Mouse (Mus musculus): Measurements from ENCODE around the gene Higd1a.

Higd1a gene

DNA sequence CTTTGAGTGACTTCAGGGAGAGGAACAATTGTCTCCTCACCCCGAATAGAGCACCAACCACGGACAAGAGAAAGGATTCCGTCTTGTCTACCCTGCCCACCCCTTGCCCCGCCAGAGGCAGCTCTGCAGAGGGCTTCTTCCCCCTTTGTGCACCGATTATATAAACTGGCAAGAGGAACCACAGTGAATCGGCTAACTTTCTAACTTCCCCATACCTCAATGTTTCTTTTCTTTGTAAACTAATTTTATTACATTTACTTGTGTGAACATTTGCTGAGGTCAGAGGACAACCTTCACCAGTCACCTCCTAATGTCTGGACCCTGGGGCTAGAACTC, at the start of gene Higd1a:
Gene Higd1a, minus strand, starts transcription at position 210 of the 336 bp plus-strand sequence.
- DNase-seq, result no peak

DNA sequence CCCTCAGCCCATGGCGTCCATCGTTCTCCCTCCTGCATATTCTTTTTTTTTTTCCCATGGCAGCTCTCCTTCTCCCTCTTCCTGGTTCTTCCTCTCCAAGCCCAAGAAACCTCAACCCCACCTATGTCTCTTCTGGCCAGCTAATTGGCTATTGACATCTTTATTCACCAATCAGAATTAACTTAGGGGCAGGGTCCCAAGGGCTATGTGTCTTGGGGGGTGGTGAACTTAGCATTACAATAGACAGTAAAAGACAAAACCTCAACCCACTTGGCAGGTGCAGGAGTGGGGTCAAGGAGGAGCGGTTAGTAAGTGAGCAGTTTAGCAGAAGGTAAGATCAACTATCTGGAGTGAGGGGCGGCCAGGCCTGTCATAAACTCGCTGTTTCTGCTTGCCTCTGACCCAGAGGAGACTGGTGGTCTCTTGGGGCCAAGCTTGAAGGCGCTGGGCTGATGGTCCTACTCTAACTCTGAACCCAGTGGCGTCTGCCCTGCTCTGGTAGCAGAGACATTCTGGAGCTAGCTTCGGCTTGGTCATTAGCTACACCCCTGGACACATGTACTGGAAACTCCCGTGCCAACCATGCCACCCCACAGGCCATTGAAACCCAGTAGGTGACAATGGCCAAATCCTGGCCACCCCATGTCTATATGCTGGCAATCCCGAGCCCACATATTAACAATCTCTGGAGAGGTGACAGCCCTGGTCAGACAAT, 49.4 kb upstream of the Higd1a start:
- DNase-seq, result no peak

DNA sequence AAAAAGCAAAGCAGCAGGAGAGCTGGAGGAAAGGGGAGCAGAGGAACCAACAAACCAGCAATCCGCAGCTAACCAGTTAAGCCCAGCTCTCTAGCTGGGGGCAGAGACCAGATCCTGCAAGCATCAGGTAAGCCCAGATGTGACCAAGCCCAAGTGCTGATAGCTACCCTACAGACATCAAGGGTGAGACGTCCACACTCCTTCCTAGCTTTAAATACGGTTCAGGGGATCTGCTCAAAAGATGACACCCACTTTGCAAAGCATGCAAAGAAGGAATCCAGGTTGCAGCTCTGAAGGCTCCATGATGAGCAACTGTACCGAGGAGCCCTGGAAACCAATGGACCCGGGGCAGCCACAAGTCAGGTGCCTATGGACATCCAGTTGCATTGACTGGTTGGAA, 48.3 kb upstream of the Higd1a start:
- no peak for DNase-seq

DNA sequence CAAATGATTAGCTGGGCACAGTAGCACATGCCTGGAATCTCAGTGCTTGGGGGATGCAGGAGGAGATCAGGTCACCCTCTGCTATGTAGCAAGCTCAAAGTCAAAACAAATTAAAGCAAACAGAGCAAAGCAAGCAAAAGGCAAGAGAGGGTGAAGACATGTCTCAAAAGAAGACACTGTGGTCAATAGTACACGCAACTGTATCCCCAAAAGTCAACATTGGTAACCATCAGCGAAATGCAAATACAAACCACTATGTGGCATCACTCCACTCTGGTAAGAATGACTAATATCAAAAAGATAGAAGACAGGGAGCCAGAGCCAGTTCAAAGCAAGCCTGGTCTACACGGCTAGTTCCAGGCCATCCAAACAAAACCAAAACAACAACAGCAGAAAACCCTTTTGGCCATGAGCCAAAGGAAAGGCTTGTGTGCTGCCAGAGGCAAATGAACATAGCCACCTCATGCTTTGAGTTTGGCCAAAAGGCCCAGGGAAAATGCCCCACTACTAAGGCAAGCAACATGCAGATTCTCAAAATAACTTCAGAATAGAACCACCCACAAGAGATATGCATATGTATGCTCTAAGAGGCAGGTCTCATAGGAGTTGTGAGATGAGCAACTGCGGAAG, 47.5 kb upstream of the Higd1a start:
- no peak for DNase-seq

DNA sequence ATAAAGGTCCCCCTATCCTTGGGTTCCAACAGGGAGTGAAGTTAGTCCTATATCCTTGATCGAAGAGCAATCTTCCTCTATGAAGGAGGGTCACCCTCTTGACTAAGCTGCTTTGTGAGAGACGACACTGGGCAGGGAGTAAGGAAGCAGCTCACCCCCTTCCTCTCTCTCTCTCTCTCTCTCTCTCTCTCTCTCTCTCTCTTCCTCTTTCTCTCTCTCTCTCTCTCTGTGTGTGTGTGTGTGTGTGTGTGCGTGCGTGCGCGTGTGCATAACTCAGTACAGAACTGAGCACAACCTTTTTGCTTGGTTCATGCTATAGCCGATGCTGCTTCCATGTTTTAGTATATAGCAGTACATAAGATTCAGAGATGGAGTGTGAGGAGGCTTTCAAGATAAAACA, 46.8 kb upstream of the Higd1a start:
- DNase-seq, result no peak

DNA sequence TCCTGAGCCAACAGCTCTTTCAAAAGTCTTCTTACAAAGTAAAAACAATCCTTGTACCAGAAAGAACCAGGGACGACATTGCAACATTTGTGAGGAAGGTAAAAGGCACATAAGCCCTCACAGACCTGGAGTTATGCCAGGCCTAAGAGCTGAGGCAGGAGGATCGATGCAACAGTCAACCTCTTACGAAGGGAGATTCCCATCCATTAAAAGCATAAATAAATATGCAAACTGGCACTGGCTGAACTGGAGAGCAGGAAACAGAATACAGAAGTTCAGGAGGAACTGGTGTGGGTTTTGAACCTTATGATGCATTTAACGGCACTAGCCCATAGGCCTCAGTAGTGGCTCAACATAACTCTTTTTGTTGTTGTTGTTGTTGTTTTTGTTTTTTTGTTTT, 46.2 kb upstream of the Higd1a start:
- DNase-seq, result no peak

DNA sequence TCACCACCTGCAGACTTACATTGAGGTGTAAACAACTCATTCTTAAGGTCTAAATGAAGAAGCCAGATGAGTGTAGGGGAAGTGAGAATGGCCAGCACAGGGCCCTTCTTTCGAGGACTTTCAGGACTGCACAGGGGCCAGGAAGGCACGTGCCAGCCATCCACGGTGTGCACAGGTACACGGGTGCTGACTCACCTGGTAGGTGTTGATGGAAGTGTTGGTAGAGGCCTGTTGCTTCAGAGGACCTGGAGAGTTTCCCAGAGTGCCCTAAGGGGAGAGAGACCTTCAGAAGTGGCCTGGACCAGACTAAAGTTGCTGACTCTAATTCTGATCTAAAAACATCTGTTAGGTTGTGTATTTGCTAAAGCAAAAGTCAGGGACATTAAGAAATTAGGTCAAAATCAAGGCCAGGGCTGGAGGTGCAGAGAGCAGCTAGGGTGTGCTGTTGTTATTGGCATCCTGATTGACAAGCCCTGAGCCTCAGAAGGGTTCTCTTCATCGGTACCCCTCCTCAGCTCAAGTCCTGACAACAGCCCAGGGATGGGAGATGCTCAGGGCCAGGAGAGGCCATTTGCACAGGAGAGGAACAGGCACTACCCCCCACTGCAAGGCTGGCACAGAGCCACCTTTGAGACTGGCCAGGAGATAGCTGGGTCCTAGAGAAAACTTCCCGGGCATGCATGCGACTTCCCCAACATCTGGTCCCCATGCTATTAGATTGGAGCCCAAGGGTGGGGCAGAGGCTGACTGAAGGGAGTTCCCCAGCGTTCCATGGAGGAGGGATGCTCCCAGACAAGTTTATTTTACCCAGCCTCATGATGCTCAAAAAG, 45.5 kb upstream of the Higd1a start:
- peak; percentile 39 to 61 for DNase-seq

DNA sequence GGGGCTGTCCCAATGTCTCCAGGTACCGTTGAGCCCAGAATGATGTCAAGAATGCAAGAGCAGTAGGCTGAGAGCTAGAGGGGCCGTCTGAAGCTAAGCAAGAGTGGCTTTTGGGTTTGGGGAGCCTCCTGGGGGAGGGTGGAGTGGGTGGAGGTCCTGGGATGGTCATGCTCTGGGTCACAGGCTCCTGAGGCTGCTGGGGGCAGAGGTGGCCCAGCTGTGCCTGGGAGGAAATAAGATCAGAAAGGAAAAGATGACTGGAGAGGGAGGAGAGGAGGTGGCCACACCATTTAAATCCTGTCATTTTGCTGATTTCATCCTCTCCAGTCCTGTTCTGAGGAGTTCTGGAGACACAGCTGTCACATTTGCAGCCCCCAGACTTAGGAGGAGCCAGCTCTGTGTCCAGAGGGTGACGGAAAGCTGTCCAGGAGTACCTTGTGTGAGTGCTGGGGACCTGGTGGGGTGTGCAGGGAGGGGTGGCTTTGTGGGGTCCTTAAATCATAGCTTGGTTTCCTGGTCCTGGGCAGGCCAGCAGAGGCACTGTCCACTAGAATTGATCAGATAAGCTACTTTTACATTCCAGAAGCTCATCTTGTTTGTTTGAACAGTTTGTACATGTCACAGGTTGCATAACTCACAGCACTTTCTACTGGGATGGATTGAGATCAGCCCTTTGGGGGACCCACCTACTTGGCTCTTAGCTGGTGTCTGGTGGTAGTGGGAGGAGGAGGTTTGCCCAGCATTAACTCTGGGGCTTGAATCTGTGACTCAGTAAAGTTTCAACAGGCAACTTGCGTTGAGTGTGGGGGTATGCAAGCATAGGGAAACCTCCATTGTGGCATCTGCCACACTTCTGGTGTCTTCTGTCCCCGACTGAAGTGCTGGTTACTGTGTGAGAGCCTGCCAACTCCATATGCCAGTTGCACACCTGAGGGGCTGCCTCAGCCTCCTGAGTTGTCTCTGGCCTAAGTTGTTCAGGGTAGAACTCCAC, 43.8 kb upstream of the Higd1a start:
- DNase-seq, result no peak

DNA sequence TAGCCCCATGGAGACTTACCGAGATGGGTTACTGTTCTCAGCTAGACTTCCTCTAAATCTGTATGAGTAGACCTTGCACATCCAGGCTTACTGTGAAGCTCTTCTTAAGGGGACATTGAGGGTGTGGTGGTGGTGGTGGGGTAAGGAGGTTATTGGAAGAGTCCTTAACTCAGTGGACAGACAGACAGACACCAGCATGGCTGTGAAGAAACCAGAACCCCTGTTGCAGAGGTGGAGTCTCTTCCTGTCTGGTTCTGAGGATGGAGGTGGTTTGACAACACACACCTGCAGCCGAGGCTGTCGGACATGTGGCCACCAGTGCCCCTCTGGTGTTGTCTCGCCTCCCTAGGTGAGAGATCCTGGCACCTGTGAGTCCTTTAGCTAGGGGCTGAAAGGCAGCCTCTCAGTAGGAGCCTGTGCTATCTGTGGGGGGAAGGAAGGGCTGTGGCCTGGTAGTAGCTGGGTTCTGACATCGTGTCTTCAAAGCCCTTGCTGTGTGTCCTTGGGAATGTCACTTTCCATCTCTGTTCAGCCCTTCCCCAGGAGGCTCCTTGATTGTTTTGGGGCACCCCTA, 42.2 kb upstream of the Higd1a start:
- DNase-seq, result no peak

DNA sequence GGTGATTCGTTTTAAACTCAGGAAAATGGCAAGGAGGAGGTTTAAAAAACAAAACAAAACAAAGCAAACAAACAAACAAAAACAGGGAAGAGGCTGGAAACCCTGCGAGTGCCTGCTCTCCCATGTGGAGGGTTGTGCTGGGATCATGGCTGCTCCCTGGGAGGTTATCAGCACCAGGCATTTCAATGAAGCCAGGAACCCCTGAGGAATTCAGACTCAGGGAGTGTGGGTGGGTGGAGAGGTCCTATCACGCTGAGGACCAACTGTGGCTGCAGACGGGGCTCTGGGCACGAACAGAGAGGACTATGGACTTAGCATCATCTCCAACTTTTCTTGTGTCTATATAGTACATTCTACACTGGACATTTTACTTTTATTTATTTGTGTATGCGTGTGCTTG, 41.1 kb upstream of the Higd1a start:
- no peak for DNase-seq

DNA sequence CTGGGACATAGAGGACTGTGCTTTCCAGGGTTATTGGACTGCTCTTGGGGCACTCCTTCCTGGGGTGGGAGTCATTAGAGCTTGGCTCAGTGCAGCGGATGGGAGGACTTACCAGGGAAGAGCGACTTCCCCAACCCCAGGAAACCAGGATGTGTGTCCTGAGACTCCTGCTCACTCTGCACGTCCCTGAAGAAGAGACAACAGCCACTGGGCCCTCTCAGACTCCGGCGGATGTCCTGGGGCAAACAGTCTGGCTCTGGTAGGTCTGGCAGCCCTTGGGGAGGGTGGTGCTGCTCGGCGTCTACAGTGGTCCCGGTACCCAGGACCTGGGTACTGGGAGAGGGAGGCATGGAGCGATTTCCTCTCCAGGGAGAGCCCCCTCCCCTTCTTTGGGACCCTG, 40.1 kb upstream of the Higd1a start, which contains the start of gene Ackr2:
Gene Ackr2, plus strand, starts transcription at position 111 of the 400 bp plus-strand sequence.
- no peak for DNase-seq

DNA sequence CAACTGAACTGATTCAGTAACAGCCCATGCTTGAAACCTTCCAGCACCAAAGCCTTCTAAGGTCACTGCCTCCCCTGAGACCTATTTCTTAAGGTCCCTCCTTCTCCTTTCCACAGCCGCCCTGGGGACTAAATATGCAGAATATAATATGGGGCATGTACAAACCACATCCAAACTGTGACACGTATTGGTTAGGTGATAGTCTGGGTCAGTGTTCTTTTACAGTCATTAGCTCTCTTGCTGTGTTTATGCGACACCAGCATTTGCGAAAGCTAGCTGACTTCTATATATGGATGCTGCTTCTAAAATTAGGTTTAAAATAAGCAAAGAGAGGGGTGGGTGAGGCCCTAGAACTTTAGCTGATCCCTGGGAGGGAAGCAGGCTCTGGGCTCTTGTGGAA, 38.7 kb upstream of the Higd1a start:
- no peak for DNase-seq

DNA sequence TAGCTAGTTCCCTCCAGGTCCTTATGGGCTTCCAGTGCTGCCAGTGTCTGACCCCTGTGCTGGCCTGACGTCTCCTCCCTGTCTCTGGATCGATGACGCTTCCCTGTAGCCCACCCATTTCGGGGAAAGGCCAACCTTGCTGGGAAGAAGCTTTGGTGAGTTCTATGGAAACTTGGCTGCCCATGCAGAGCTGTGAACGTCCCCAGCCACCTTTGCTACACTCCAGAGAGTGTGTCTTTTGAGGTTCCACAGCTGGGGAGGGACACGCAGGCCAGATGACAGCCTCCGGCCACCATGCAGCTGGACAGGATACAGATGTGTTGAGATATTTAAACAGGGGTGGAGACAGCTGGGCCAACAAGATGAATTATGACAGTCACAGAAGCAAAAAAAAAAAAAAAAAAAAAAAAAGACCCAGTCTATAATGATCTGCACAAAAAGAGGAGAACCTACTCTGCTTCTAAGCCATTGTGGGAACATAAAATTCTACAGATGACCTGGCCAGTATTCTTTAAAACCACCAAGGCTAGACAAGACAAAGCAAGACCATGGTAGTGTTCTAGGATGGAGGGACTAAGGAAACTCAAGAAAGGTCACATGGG, 37.3 kb upstream of the Higd1a start:
- no peak for DNase-seq

DNA sequence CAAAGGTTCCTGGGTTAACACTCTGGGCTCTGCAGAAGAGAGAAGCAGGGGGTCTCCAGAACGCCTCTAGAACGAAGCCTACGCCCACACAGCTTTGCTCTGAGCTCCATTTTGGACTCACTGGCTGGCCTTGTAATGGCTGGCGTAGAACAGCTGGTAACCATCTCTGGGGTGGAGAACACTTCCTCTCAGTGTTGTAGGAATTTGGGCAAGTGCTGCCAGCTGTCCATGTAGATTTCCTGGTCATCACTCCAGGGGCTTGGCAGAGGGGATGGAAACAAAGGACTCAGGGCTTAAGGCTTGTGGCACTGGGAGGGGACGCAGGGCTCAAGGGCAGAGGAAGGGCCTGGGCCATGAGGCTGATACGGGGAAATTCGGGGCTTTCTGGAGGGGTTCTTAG, 36.3 kb upstream of the Higd1a start:
- DNase-seq, result no peak

DNA sequence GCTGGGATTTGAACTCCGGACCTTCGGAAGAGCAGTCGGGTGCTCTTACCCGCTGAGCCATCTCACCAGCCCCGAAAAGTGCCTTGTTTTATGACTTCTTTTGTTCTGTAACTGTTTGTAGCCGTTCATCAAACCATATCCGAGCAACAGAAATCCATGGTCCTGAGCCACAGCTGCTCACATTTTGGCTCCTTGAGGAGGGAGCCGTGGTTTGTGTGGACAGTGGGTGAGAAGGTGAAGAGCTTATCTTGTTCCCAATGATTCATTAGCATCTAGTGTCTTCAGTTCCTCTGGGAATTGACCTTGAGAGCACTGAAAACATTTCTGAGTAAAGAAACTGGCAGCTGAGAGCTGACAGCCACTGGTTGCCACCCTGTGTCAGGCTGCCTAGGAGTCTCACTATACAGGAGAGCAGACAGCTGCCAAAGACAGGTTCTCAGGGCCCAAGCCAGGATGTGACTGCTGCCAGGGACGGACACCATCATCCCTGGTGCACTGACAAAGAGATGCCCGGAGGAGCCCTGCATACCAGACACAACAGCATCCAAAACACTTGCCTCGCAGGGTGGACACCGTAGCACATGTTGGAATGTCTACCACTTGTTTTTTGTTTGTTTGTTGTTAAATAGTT, 34.0 kb upstream of the Higd1a start:
- no peak for DNase-seq

DNA sequence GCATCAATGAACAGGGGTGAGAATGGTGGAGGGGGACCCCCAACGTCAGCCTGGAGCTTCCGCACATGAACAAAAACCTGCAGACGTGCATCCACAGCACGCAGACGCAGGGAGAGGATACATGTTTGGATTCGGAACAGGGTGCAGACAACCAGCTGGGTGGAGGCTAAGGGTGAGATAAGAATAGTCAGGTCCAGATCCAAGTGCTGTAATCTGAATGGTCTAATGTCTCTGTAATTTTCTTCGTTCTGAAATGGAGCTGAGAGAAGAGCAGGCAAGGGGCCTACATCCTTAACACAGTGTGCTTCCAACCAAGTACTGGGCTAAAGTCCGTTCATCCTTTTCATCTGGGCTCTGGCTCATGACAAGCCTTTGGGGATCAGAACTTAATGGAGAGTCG, 33.1 kb upstream of the Higd1a start:
- DNase-seq, result no peak

DNA sequence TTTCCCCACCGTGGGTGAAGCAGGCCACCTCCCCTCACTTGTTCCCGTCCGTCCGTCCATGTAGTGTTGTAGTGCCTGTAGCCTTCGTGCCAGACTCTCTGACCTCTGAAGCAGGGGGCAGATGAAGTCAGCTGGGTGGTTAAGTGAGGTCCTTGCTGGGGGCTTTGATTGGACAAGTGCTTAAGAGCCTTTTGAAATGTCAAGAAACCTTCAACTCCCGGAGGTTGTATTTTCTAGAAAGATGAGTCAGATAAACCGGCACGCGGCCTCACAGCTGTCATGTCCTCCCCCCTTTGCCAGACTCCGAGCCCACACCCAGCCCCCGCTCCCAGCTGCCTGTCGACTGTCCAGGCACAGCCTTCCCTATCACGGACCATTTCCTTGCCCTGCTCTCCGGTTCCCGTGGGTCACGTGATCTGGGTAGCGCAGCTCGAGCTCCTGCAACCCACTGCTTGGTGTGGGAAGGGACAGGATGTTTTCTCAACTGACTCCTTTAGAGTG, 32.3 kb upstream of the Higd1a start:
- peak in 1 of 2 experiments; percentile 7 for DNase-seq

DNA sequence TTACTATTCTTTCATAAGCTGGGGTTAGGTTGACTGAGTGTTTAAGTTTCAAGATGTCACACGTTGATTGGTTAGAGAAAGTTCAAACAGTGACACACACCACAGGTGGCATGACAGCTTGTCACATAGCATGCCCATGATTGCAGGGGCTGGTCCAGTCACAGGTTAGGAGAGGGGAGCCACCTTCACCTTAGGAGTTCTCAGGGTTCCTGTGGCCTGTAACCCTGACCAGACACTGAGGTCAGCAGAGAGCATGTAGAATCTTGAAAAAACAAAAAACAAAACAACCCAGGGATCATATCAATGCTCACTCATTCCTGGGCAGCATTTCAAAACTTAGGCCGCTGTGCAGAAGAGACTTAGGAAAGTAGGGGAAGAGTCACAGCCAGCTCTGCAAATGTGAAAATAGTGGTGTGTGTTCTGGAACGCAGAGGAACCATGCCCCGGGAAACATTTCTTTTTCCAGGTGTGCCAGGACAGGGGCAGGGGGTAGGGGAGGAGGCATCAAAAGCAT, 31.8 kb upstream of the Higd1a start:
- no peak for DNase-seq

DNA sequence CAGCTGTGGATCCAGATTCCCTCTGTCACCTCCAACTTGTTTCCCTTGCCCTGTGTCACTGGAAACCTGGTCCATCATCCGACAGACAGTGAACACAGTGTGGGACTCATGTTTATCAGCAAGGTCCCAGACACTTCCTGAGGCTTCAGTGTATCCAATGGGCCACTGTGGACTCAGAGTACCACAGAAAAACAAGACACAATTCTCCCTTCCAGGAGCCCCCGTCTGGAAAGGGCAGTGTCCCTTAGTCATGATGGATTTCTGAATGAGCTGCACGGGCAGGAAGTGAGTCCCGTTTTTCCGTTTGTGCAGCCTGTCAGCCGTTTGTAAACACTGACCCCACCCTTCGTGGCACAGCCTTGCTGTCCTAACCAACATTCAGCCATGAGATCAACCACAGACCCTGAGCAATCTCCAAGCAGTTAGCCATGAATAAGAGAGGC, 23.9 kb upstream of the Higd1a start:
- DNase-seq, result no peak

DNA sequence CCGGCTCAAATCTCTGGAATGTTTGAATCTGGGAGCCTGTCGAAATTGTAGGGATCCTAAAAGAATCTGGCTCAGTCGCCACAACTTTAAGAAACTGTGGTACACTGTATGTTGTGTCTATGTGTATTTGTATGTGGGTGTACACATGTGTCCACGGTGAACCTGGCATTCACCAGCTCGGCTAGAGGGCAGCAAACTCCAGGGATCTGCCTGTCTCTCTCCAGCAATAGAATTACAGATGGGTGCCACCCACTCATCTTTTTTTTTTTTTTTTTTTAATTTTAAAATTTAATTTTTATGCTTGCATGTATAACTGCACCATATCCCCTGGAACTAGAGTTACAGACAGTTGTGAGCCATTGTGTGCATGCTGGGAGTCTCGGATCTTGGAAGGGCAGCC, 23.1 kb upstream of the Higd1a start:
- no peak for DNase-seq

DNA sequence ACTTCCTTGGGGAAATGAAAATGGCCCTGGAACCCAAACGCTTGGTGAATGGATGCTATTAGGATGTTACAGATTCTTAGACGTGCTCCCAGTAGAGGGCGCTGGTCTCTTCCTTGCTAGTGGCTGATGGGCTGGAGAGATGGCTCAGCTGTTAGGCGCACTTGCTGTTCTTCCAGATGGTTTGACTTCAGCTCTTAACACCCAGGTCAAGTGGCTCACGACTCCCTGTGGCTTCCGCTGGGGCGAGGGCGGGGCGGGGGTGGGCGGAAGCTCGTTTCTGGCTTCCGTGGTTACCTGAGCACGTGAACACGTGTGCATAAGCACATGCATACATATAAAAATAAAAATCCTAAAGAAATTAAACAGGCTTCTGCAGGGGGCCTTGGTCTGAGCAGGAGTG, 22.7 kb upstream of the Higd1a start:
- DNase-seq, result peak; percentile 46 to 50

Measured in cerebellum, postnatal 36 days (tissue).